Mouse (Mus musculus) midbrain, embryonic 12.5 days (tissue): Measurements from ENCODE around the gene Ncoa3. TPM values are rescaled to one million over a fixed set of nuclear protein-coding genes. Genes with fewer than 3 reads are reported as not detected.
A peak's percentile ranks its signal among the peaks of the same experiment; 100 is the strongest.

Experiments used
- ATAC-seq: fragments of 200-750 bp; cut with Nextera tagmentation; 2 replicates; pipeline ENCODE4 v1.8.0; 2017; ENCODE audit warnings: low read depth, moderate TSS enrichment, moderate library complexity; ENCODE audit not compliant: low FRiP score
- H3K27ac ChIP-seq: fragments of 300-500 bp; sonication (generic); replicated peaks from 2 replicates; pipeline ENCODE4 v1.5.1; 2016; ENCODE audit warnings: mild to moderate bottlenecking
- H3K27me3 ChIP-seq: fragments of 300-500 bp; sonication (generic); 2 replicates; pipeline ENCODE4 v1.6.1; 2016; ENCODE audit warnings: mild to moderate bottlenecking
- H3K36me3 ChIP-seq: fragments of 300-500 bp; sonication (generic); 2 replicates; pipeline ENCODE4 v1.6.1; 2016
- H3K4me1 ChIP-seq: fragments of 300-500 bp; sonication (generic); 2 replicates; pipeline ENCODE4 v1.6.1; 2016
- H3K4me2 ChIP-seq: fragments of 300-500 bp; sonication (generic); replicated peaks from 2 replicates; pipeline ENCODE4 v1.6.1; 2016; ENCODE audit warnings: mild to moderate bottlenecking, moderate library complexity
- H3K4me3 ChIP-seq: fragments of 300-500 bp; sonication (generic); 2 replicates; pipeline ENCODE4 v1.5.1; 2016; ENCODE audit warnings: mild to moderate bottlenecking
- H3K9ac ChIP-seq: fragments of 300-500 bp; sonication (generic); replicated peaks from 2 replicates; pipeline ENCODE4 v1.6.1; 2016; ENCODE audit warnings: mild to moderate bottlenecking, moderate library complexity
- H3K9me3 ChIP-seq: fragments of 300-500 bp; sonication (generic); 2 replicates; pipeline ENCODE4 v1.6.1; 2016; ENCODE audit warnings: mild to moderate bottlenecking
- WGBS: fragments of 180-500 bp; shearing (Covaris S2); methylation state at CpG from one replicate; pipeline ENCODE4 v1.1.7; 2016; 5-methylcytosine and 5-hydroxymethylcytosine counted together
- polyA plus RNA-seq: library from polyadenylated mRNA; unstranded; fragments of >200 nt; fragmentation: Nextera tagmentation; extraction: Ambion mirVana; gene quantifications from 2 replicates; pipeline ENCODE4 v1.2.1, GENCODE M21; 2016

The Ncoa3 gene
- polyA plus RNA-seq, 1 experiment from 2014 or later = 15.7 TPM

- Histone ChIP-seq H3K4me1 (peaks cover 39% of the 10 kb centered on the region), H3K27ac (no peak overlapping the region), H3K27me3 (no peaks in the 10 kb centered on the region), H3K36me3 (no peaks in the 10 kb centered on the region), H3K4me3 (no peak overlapping the region), H3K4me2 (no peak overlapping the region), H3K9me3 (no peaks in the 10 kb centered on the region), H3K9ac (no peak overlapping the region)
- ATAC-seq = no peak
- WGBS = 92% methylated on average over 8 of the region's 8 CpGs
Observed at GRCm38 (mm10) chr2:165995711-165996110, 3.3 kb downstream of the Ncoa3 start.

GRCm38 (mm10) chr2:165996130-165996529, 3.7 kb downstream of the Ncoa3 start:
- 87% methylated on average over 4 of the region's 4 CpGs for WGBS
- peaks cover 44% of the 10 kb centered on the region for H3K4me1 ChIP-seq

DNA sequence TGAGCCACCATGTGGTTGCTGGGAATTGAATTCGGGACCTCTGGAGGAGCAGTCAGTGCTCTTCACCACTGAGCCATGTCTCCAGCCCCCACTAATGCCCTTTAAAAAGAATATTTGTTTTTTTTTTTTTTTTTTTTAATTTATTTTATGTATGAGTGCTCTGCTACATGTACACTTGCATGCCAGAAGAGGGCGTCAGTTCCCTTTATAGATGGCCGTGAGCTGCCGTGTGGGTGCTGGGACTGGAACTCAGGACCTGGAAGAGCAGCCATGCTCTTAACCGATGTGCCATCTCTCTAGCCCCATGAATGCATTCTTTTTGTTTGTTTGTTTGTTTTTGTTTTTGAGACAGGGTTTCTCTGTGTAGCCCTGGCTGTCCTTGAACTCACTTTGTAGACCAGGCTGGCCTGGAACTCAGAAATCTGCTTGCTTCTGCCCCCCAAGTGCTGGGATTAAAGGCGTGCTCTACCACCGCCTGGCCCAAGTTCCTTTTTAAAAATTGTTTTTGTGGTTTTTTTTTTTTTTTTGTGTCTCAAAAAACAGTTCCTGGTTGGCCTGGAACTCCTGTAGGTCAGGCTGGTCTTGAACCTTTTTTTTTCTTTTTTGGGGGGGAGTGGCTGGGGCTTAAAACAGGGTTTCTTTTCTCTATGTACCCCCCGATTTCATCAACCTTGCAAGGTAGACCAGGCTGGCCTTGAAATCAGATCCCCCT, 5.0 kb downstream of the Ncoa3 start:
- no peak for ATAC-seq
- no peaks in the 10 kb centered on the region for H3K36me3 ChIP-seq
- peaks cover 52% of the 10 kb centered on the region for H3K4me1 ChIP-seq

More at GRCm38 (mm10) chr2:165996130-165996529, 3.7 kb downstream of the Ncoa3 start:
- H3K27ac ChIP-seq = no peak overlapping the region
- H3K36me3 ChIP-seq = no peaks in the 10 kb centered on the region
- no peaks in the 10 kb centered on the region for H3K9me3 ChIP-seq
- no peak for ATAC-seq
- no peak overlapping the region for H3K4me2 ChIP-seq
- H3K27me3 ChIP-seq = no peaks in the 10 kb centered on the region
- no peak overlapping the region for H3K4me3 ChIP-seq
- H3K9ac ChIP-seq = no peak overlapping the region

DNA sequence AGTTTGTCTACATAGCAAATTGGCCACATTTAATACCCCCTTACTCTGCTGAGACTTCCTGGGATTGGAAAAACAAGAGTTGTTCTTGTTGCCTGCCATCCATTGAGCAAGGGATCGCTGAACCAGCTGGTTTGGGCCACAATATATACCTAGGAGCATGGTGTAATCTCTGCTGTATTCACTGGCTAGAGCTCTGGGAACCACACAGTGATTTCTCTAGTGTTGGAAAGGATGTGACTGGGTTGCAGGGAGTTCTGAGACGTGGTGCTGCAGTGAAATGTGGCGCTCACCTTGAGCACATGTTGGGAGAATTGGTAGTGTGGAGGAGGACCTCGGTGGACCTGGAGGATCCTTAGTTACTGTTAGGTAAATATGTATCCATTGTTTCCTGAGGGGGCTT, 6.5 kb downstream of the Ncoa3 start:
- ATAC-seq = no peak
- peaks cover 44% of the 10 kb centered on the region for H3K4me1 ChIP-seq
- H3K4me3 ChIP-seq = no peak overlapping the region
- H3K36me3 ChIP-seq = no peaks in the 10 kb centered on the region
- 16% methylated on average over 4 of the region's 4 CpGs for WGBS
- H3K9ac ChIP-seq = 0 out of 2 replicates have a peak overlapping the region, but pooled peaks have one; percentile 34
- no peaks in the 10 kb centered on the region for H3K27me3 ChIP-seq
- H3K9me3 ChIP-seq = no peaks in the 10 kb centered on the region
- peak overlapping the region; percentile 78; the same call in 1 of the 2 replicates for H3K27ac ChIP-seq
- no peak overlapping the region; the same call in 1 of the 2 replicates for H3K4me2 ChIP-seq

More for the DNA sequence above, 5.0 kb downstream of the Ncoa3 start:
- no peak overlapping the region for H3K9ac ChIP-seq
- H3K27me3 ChIP-seq = no peaks in the 10 kb centered on the region
- no peak overlapping the region for H3K4me2 ChIP-seq
- no peak overlapping the region for H3K4me3 ChIP-seq
- no peak overlapping the region for H3K27ac ChIP-seq
- 92% methylated on average over 8 of the region's 8 CpGs for WGBS
- no peaks in the 10 kb centered on the region for H3K9me3 ChIP-seq

- H3K9ac ChIP-seq = no peak overlapping the region
- H3K4me3 ChIP-seq = no peak overlapping the region
- peak overlapping the region; percentile 78 for H3K27ac ChIP-seq
- H3K4me2 ChIP-seq = peak overlapping the region; percentile 38
- 7% methylated on average over 5 of the region's 5 CpGs for WGBS
- no peaks in the 10 kb centered on the region for H3K27me3 ChIP-seq
- ATAC-seq = no peak
- H3K36me3 ChIP-seq = no peaks in the 10 kb centered on the region
- no peaks in the 10 kb centered on the region for H3K9me3 ChIP-seq
- H3K4me1 ChIP-seq = peaks cover 42% of the 10 kb centered on the region
Observed at GRCm38 (mm10) chr2:165999790-166000189, 7.4 kb downstream of the Ncoa3 start.

DNA sequence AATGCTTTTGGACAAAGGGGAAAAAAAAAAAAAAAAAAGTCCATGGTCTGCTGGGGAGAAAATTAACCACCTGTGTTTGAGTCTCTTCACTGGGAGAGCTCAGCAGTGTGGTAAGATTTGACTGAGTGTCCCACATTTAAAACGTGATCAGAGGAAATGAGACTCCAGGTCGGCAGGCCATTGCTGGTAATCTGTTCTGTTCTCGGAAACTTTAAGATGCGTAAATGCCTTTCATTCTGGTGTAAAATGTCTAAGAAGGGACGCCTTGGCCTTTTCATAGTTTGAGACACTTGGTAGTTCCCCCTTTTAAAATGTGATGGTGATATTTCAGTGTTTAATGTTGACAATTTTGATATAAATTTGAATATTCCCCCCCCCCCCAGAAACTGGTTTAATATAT, 7.8 kb downstream of the Ncoa3 start:
- peak overlapping the region; percentile 38 for H3K4me2 ChIP-seq
- peak overlapping the region; percentile 78 for H3K27ac ChIP-seq
- H3K9me3 ChIP-seq = no peaks in the 10 kb centered on the region
- no peak overlapping the region for H3K4me3 ChIP-seq
- peaks cover 42% of the 10 kb centered on the region for H3K4me1 ChIP-seq
- H3K27me3 ChIP-seq = no peaks in the 10 kb centered on the region
- H3K9ac ChIP-seq = no peak overlapping the region
- no peak for ATAC-seq
- whole genome bisulfite sequencing = 3% methylated on average over 5 of the region's 5 CpGs
- no peaks in the 10 kb centered on the region for H3K36me3 ChIP-seq

DNA sequence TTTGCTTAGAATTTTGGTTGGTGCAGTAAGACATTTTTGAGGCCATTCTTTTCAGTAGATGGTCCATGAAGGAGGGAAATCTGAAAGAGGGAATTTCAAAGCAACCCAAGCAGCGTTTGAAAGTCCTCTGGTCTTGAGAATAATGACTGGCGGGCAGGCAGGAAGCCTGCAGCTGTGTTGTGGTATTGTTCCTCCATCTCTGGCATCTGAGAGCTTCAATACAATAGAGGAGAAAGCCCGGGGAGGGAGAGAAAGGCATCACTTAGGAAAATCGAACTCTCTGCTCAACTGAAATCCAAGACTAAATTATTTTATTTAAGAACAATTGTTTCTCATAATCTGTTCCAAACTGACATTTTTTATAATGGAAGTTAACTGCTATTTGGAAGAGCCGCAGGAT, 8.3 kb downstream of the Ncoa3 start:
- H3K4me1 ChIP-seq = peaks cover 39% of the 10 kb centered on the region
- no peak; the same call in 1 of the 2 replicates for ATAC-seq
- no peaks in the 10 kb centered on the region for H3K36me3 ChIP-seq
- H3K9me3 ChIP-seq = no peaks in the 10 kb centered on the region
- no peak overlapping the region for H3K9ac ChIP-seq
- 4% methylated on average over 5 of the region's 5 CpGs for WGBS
- H3K4me3 ChIP-seq = no peak overlapping the region
- H3K27me3 ChIP-seq = no peaks in the 10 kb centered on the region
- H3K27ac ChIP-seq = peak overlapping the region; percentile 78
- peak overlapping the region; percentile 38 for H3K4me2 ChIP-seq

DNA sequence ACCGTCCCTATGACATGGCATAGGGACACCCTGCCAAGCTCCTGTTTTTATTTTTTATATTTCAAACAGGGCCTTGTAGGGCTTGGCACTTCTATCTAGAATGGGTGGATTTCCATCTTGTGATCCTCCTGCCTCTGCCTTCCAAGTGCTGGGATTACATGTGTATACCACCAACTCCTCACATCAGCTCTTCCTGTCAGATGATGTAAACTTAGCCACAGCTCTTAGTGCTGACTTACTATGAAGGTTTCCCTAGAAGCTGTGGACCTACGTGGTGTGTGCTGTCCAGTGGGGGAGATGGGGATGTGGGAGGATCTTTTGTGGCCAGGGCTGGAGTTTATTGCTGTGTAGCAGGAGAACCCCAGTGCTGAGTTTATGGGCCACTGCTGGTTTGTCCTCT, 8.9 kb downstream of the Ncoa3 start:
- Histone ChIP-seq H3K27ac (peak overlapping the region; percentile 78), H3K9me3 (no peaks in the 10 kb centered on the region), H3K4me1 (peaks cover 38% of the 10 kb centered on the region), H3K4me3 (no peak overlapping the region), H3K4me2 (peak overlapping the region; percentile 38; the same call in 1 of the 2 replicates), H3K36me3 (no peaks in the 10 kb centered on the region), H3K9ac (no peak overlapping the region), H3K27me3 (no peaks in the 10 kb centered on the region)
- no peak for ATAC-seq
- WGBS = 28% methylated on average over 2 of the region's 2 CpGs

DNA sequence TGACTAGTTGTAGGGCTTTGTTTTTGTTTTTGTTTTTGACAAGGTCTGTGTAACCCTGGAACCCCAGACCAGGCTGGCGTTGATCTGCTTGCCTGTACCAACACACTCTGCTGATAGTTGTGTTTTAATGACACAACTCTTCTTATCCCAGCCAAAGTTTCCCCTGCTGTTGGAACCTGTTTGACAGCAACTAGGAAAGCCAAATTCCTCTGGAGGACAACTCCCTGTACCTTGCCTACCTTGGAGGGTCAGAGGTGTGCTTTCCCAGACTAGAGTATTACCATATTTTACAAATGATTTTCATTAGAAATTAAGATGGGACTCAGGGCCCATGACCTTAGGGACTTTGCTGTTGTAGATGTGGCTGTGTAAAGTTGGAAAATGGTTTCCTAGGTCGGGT, 9.3 kb downstream of the Ncoa3 start:
- Histone ChIP-seq H3K4me3 (no peak overlapping the region), H3K27ac (peak overlapping the region; percentile 78), H3K4me1 (peaks cover 38% of the 10 kb centered on the region), H3K9ac (no peak overlapping the region), H3K9me3 (no peaks in the 10 kb centered on the region), H3K36me3 (no peaks in the 10 kb centered on the region), H3K4me2 (no peak overlapping the region), H3K27me3 (no peaks in the 10 kb centered on the region)
- ATAC-seq = no peak
- 69% methylated on average over 2 of the region's 2 CpGs for WGBS

- Histone ChIP-seq H3K4me3 (no peak overlapping the region), H3K9ac (no peak overlapping the region), H3K27ac (no peak overlapping the region), H3K36me3 (no peaks in the 10 kb centered on the region), H3K4me1 (peaks cover 38% of the 10 kb centered on the region), H3K4me2 (no peak overlapping the region), H3K27me3 (no peaks in the 10 kb centered on the region), H3K9me3 (no peaks in the 10 kb centered on the region)
- 62% methylated on average over 4 of the region's 4 CpGs for WGBS
- no peak for ATAC-seq
Observed at GRCm38 (mm10) chr2:166002429-166002828, 10.0 kb downstream of the Ncoa3 start.

DNA sequence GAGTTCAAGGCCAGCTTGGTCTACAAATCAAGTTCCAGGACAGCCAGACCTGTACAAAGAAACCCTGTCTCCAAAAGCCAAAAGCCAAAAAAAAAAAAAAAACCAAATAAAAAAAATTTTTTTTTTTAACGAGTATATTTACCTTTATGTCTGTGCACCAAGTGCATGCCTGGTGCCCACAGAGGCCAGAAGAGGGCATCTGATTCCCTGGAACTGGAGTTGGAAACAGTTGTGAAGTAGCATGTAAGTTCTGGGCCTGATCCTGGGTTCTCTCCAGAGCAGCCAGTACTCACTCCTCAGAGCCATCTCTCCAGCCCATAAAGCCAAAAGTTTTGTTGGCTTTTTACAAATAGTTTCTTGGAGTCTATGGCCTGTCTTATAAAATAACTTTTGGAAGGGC, 10.6 kb downstream of the Ncoa3 start:
- Histone ChIP-seq H3K4me1 (peaks cover 38% of the 10 kb centered on the region), H3K4me2 (no peak overlapping the region), H3K36me3 (no peaks in the 10 kb centered on the region), H3K9me3 (no peaks in the 10 kb centered on the region), H3K27me3 (no peaks in the 10 kb centered on the region), H3K27ac (no peak overlapping the region), H3K4me3 (no peak overlapping the region), H3K9ac (no peak overlapping the region)
- no peak for ATAC-seq
- WGBS = 88% methylated on average over 1 of the region's 1 CpGs

DNA sequence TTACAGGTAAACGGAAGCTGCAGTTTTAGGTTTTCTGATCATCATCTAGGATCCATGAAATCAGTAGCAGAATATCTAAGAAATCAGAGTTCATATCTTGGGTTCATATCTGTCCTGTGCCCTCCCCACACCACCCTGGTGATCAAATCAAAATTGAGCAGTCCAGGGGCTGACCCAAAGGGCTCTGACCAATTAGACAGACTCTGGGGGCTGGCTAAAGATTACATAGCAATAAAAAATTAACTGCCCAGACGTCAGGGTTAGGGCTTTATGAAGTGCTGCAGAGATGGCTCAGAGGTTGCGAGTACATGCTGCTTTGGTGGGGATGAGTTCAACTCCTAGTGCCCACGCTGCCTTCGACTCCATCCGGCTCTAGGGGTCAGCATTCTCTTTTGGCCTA, 14.6 kb downstream of the Ncoa3 start:
- H3K9ac ChIP-seq = no peak overlapping the region
- no peaks in the 10 kb centered on the region for H3K36me3 ChIP-seq
- no peak overlapping the region for H3K4me3 ChIP-seq
- peaks cover 28% of the 10 kb centered on the region for H3K4me1 ChIP-seq
- no peaks in the 10 kb centered on the region for H3K9me3 ChIP-seq
- no peak overlapping the region for H3K4me2 ChIP-seq
- H3K27ac ChIP-seq = no peak overlapping the region
- no peak for ATAC-seq
- 76% methylated on average over 6 of the region's 6 CpGs for WGBS
- H3K27me3 ChIP-seq = no peaks in the 10 kb centered on the region
